Mouse (Mus musculus): ENCODE results near the gene Prpf40b. TPM values are rescaled to one million over a fixed set of nuclear protein-coding genes. Genes with fewer than 3 reads are reported as not detected.

Prpf40b gene
- polyA plus RNA-seq, 1 experiment from 2014 or later: 62.2 TPM

DNA sequence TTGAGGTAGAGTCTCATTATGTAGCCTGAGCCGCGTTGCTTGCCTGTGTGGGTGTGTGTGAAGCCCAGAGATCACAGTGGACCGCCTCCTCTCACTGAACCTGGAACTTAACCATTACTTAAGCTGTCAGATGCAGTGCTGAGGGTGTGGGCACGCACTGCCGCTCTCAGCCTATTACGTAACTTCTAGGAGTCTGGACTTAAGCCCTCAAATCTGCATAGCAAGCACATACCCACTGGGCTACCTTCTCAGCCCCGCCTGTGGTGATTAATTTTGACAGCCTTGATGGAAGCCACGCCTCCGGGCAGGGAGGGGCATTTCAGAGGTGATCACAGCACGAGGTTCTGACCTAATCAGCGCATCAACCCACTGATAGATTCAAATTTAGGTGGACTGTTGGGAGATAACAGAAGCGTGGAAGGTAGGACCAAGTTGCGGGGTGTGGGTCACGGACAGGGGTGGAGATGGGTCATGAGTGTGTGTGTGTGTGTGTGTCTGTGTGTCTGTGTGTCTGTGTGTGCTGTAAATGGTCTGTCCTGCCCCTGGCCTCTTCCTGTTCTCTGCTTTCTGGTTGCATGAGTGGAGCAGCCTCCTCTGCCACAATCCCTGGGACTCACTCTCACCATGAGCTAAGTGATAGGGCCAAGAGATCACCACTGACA lies 10.2 kb upstream of the Prpf40b start:
- no peaks in the 10 kb centered on the region for H3K27me3 ChIP-seq (ENCODE audit: insufficient read depth, low read length)
- no peaks in the 10 kb centered on the region for H3K36me3 ChIP-seq (ENCODE audit: insufficient read depth, low read length)
- H3K27ac ChIP-seq (ENCODE audit: low read length): no peak overlapping the region
- no peak overlapping the region for H3K4me2 ChIP-seq (replicated peaks; ENCODE audit: low read depth, low read length)
- peaks cover 4% of the 10 kb centered on the region; the same call in 1 of the 2 replicates for H3K4me1 ChIP-seq (ENCODE audit: insufficient read depth, low read length)
- H3K4me3 ChIP-seq (ENCODE audit: low read length): no peak overlapping the region
- no peaks in the 10 kb centered on the region for H3K9me3 ChIP-seq (ENCODE audit: low read length)
- H3K9ac ChIP-seq (replicated peaks; ENCODE audit: low read length): no peak overlapping the region
- peak; percentile 80 for ATAC-seq (ENCODE audit: low FRiP score, low TSS enrichment)
- WGBS: 28% methylated on average over 14 of the region's 14 CpGs

DNA sequence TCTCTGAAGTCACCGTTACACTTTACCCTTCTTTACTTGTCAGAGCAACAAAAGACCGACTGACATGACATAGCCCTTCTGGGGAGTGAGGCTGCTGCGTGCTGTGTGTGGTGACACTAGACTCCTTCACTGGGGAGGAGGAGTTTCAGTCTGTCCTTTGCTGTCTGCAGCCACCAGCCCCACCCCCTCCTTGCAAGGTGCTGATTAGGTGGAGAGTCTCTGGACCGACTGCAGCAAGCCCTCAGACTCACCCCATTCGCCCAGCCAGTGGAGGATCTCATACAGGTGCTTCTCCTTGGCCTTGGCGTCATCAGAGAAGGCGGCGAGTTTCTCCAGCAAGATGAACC lies 9.7 kb upstream of the Prpf40b start:
- Histone ChIP-seq H3K27me3 (ENCODE audit: insufficient read depth, low read length) (no peaks in the 10 kb centered on the region), H3K27ac (ENCODE audit: low read length) (no peak overlapping the region), H3K36me3 (ENCODE audit: insufficient read depth, low read length) (no peaks in the 10 kb centered on the region), H3K4me3 (ENCODE audit: low read length) (no peak overlapping the region), H3K4me2 (replicated peaks; ENCODE audit: low read depth, low read length) (no peak overlapping the region), H3K4me1 (ENCODE audit: insufficient read depth, low read length) (peaks cover 4% of the 10 kb centered on the region; the same call in 1 of the 2 replicates), H3K9ac (replicated peaks; ENCODE audit: low read length) (no peak overlapping the region), H3K9me3 (ENCODE audit: low read length) (no peaks in the 10 kb centered on the region)
- ATAC-seq (ENCODE audit: low FRiP score, low TSS enrichment): peak; percentile 28; the same call in 1 of the 2 replicates
- WGBS: 52% methylated on average over 8 of the region's 8 CpGs

DNA sequence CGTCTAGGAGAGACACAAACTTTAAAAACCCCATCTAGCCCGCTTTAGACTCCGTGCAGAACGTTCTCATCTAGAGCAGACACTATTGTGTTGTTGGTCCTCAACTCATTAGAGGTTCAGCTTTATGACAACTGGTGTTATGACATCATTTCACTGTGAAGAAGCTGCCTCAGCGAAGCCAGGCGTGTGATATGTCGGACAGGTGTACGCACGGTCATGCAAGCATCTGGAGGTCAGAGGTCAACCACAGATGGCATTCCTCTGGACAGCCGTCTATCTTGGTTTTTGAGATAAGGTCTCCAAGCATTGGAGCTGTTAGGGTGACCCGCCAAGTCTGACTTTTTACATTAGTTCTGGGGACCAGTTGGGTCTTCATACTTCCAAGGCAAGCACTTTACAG lies 4.3 kb upstream of the Prpf40b start:
- Histone ChIP-seq H3K4me3 (ENCODE audit: low read length) (no peak overlapping the region), H3K36me3 (ENCODE audit: insufficient read depth, low read length) (no peaks in the 10 kb centered on the region), H3K27me3 (ENCODE audit: insufficient read depth, low read length) (no peaks in the 10 kb centered on the region), H3K4me2 (replicated peaks; ENCODE audit: low read depth, low read length) (no peak overlapping the region), H3K9ac (replicated peaks; ENCODE audit: low read length) (no peak overlapping the region), H3K4me1 (ENCODE audit: insufficient read depth, low read length) (peaks cover 7% of the 10 kb centered on the region; the same call in 1 of the 2 replicates), H3K27ac (ENCODE audit: low read length) (no peak overlapping the region), H3K9me3 (ENCODE audit: low read length) (no peaks in the 10 kb centered on the region)
- no peak for ATAC-seq (ENCODE audit: low FRiP score, low TSS enrichment)
- WGBS: 88% methylated on average over 11 of the region's 11 CpGs

DNA sequence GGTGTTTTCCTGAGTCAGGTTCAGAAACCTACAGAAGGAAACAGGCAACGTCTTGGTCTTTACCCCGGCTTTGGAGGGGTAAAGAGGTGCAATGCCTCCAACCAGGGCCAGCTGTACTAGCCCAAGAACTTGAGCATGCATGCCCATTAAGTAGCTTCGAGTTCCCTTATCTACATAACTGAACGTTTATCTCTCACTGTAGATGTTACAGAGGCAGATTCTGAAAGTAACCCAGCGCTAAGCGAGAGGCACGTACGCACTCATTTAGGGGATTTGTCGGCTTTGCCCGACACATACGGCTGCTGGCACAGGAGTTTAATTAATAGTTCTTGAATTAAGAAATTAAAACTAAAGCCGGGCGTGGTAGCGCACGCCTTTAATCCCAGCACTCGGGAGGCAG lies 600 bp upstream of the Prpf40b start:
- Histone ChIP-seq H3K4me3 (ENCODE audit: low read length) (peak overlapping the region; percentile 82), H3K36me3 (ENCODE audit: insufficient read depth, low read length) (no peaks in the 10 kb centered on the region), H3K9ac (replicated peaks; ENCODE audit: low read length) (peak overlapping the region; percentile 78), H3K4me2 (replicated peaks; ENCODE audit: low read depth, low read length) (peak overlapping the region; percentile 58), H3K27ac (ENCODE audit: low read length) (peak overlapping the region; percentile 94; the same call in 1 of the 2 replicates), H3K4me1 (ENCODE audit: insufficient read depth, low read length) (peaks cover 19% of the 10 kb centered on the region), H3K27me3 (ENCODE audit: insufficient read depth, low read length) (no peaks in the 10 kb centered on the region), H3K9me3 (ENCODE audit: low read length) (no peaks in the 10 kb centered on the region)
- ATAC-seq (ENCODE audit: low FRiP score, low TSS enrichment): peak; percentile 17; the same call in 1 of the 2 replicates
- 20% methylated on average over 16 of the region's 16 CpGs for WGBS

DNA sequence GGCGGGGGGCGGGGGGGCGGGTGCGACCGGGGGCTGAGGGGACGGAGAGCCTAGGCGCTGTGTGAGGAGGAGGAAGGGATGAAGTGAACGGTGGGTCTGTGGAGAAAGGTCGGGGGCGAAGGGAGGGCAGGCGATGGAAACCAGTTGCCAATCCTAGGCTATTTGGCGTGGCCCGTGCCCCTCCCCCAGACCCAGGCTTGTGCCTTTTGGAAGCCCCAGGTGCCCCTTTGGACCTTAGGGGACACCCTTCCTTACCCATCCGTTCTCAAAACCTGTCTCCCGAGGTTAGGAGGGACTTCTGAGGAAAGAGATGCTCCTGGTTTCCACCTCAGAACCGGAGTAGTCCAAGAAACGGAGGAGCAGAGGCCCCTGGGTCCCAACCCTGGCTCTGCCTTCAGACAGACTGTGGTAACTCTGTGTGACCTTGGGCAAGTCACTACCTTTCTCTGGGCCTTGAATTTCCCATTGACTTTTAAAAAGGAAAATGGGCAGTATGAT lies 646 bp downstream of the Prpf40b start, which contains the start of gene Fam186b:
TSS of gene Fam186b (minus strand) at position 405 of the 498 bp plus-strand sequence.
- Histone ChIP-seq H3K36me3 (ENCODE audit: insufficient read depth, low read length) (no peaks in the 10 kb centered on the region), H3K27ac (ENCODE audit: low read length) (peak within 1 kb of the TSS; percentile 94), H3K27me3 (ENCODE audit: insufficient read depth, low read length) (no peaks in the 10 kb centered on the region), H3K9me3 (ENCODE audit: low read length) (no peaks in the 10 kb centered on the region), H3K4me1 (ENCODE audit: insufficient read depth, low read length) (peaks cover 19% of the 10 kb centered on the region), H3K4me2 (replicated peaks; ENCODE audit: low read depth, low read length) (peak within 1 kb of the TSS; percentile 58), H3K4me3 (ENCODE audit: low read length) (peak within 1 kb of the TSS; percentile 82), H3K9ac (replicated peaks; ENCODE audit: low read length) (peak within 1 kb of the TSS; percentile 78)
- ATAC-seq (ENCODE audit: low FRiP score, low TSS enrichment): peak; percentile 50
- under 1% methylated on average over 14 of the region's 17 CpGs for WGBS

DNA sequence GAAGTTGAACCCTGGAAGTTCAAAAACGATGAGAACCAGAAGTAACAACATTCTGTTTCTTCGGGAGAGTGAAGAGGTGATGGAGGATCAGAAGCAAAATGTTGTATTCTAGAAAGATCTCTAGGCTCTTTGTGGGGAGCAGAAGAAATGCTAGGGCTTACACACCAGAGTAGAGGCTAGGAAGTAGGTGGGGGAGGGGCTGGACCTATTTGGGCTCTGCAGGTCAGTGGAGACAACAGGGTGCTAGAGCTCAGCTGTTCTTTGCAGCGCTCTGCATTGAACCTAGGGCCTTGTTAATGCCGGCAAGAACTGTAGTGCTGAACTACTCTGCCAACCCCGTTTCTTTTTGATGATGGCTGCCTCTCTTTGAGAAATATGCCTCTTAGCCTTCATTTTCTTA lies 1.3 kb downstream of the Prpf40b start:
- ATAC-seq (ENCODE audit: low FRiP score, low TSS enrichment): no peak
- H3K9me3 ChIP-seq (ENCODE audit: low read length): no peaks in the 10 kb centered on the region
- H3K36me3 ChIP-seq (ENCODE audit: insufficient read depth, low read length): no peaks in the 10 kb centered on the region
- 36% methylated on average over 5 of the region's 5 CpGs for WGBS
- H3K27ac ChIP-seq (ENCODE audit: low read length): peak overlapping the region; percentile 94
- H3K9ac ChIP-seq (replicated peaks; ENCODE audit: low read length): peak overlapping the region; percentile 25; the same call in 1 of the 2 replicates
- peaks cover 19% of the 10 kb centered on the region for H3K4me1 ChIP-seq (ENCODE audit: insufficient read depth, low read length)
- H3K4me3 ChIP-seq (ENCODE audit: low read length): peak overlapping the region; percentile 82; the same call in 1 of the 2 replicates
- H3K4me2 ChIP-seq (replicated peaks; ENCODE audit: low read depth, low read length): peak overlapping the region; percentile 58
- no peaks in the 10 kb centered on the region for H3K27me3 ChIP-seq (ENCODE audit: insufficient read depth, low read length)

DNA sequence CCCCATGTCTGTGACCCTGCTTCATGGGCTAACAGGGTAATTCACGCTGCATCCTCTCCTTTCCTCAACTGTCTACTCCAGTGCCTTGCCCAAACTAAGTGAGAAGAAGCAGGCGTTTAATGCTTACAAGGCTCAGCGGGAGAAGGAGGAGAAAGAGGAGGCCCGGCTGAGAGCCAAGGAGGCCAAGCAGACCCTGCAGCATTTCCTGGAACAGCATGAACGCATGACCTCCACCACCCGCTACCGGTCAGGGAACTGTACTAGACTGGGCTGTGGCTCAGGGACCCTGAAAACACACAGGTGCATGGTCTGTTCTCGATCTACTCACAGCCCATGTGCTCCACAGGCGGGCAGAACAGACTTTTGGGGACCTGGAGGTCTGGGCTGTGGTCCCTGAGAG lies 12.6 kb downstream of the Prpf40b start:
- ATAC-seq (ENCODE audit: low FRiP score, low TSS enrichment): no peak
- Histone ChIP-seq H3K27ac (ENCODE audit: low read length) (no peak overlapping the region), H3K4me1 (ENCODE audit: insufficient read depth, low read length) (no peaks in the 10 kb centered on the region), H3K27me3 (ENCODE audit: insufficient read depth, low read length) (no peaks in the 10 kb centered on the region), H3K36me3 (ENCODE audit: insufficient read depth, low read length) (peaks cover 61% of the 10 kb centered on the region), H3K4me3 (ENCODE audit: low read length) (no peak overlapping the region), H3K9ac (replicated peaks; ENCODE audit: low read length) (no peak overlapping the region), H3K9me3 (ENCODE audit: low read length) (no peaks in the 10 kb centered on the region), H3K4me2 (replicated peaks; ENCODE audit: low read depth, low read length) (no peak overlapping the region)
- whole genome bisulfite sequencing: 73% methylated on average over 9 of the region's 9 CpGs

DNA sequence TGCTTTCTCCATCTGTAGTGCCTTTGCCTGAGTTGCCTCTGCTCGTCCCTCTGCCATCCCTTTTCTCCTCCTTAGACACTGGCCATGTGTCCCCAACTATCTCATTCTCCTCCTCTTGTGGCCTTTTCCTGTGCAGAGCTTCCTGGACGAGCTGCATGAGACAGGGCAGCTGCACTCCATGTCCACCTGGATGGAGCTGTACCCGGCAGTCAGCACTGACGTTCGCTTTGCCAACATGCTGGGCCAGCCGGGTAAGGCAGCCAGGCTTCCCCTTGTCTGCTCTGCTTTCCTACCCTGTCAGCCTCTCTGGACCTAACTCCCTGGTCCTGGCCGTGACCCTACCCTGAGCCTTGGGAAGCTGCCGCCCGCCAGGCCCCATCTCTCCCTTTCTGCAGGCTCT lies 14.7 kb downstream of the Prpf40b start:
- WGBS: 89% methylated on average over 9 of the region's 9 CpGs
- no peak for ATAC-seq (ENCODE audit: low FRiP score, low TSS enrichment)

DNA sequence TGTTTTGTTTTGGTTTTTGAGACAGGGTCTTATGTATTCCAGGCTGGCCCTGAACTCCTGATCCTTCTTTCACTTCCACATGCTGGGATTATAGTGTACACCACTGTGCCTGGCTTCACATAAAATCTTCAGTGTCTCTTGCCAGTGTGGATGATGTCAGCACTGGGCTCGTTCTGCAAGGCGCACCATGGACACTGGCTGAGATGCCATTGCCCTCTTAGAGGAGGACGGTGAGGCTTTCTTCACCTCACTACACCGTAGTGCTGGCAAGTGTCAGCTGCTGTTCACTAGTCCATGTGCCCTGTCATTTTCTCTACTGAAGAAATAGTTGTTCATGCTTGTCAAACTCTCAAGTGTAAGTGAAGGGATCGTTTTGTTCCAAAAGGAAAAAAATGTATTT lies 15.7 kb downstream of the Prpf40b start:
- ATAC-seq (ENCODE audit: low FRiP score, low TSS enrichment): no peak
- 94% methylated on average over 5 of the region's 5 CpGs for WGBS
- Histone ChIP-seq H3K9me3 (ENCODE audit: low read length) (no peaks in the 10 kb centered on the region), H3K9ac (replicated peaks; ENCODE audit: low read length) (no peak overlapping the region), H3K4me2 (replicated peaks; ENCODE audit: low read depth, low read length) (no peak overlapping the region), H3K27me3 (ENCODE audit: insufficient read depth, low read length) (no peaks in the 10 kb centered on the region), H3K4me1 (ENCODE audit: insufficient read depth, low read length) (no peaks in the 10 kb centered on the region), H3K36me3 (ENCODE audit: insufficient read depth, low read length) (peaks cover 63% of the 10 kb centered on the region), H3K4me3 (ENCODE audit: low read length) (no peak overlapping the region), H3K27ac (ENCODE audit: low read length) (no peak overlapping the region)

More for the DNA sequence above, 14.7 kb downstream of the Prpf40b start:
- H3K27ac ChIP-seq (ENCODE audit: low read length): no peak overlapping the region
- no peak overlapping the region for H3K4me2 ChIP-seq (replicated peaks; ENCODE audit: low read depth, low read length)
- H3K4me3 ChIP-seq (ENCODE audit: low read length): no peak overlapping the region
- H3K9ac ChIP-seq (replicated peaks; ENCODE audit: low read length): no peak overlapping the region
- no peaks in the 10 kb centered on the region for H3K27me3 ChIP-seq (ENCODE audit: insufficient read depth, low read length)
- H3K36me3 ChIP-seq (ENCODE audit: insufficient read depth, low read length): peaks cover 62% of the 10 kb centered on the region
- H3K9me3 ChIP-seq (ENCODE audit: low read length): no peaks in the 10 kb centered on the region
- H3K4me1 ChIP-seq (ENCODE audit: insufficient read depth, low read length): no peaks in the 10 kb centered on the region

DNA sequence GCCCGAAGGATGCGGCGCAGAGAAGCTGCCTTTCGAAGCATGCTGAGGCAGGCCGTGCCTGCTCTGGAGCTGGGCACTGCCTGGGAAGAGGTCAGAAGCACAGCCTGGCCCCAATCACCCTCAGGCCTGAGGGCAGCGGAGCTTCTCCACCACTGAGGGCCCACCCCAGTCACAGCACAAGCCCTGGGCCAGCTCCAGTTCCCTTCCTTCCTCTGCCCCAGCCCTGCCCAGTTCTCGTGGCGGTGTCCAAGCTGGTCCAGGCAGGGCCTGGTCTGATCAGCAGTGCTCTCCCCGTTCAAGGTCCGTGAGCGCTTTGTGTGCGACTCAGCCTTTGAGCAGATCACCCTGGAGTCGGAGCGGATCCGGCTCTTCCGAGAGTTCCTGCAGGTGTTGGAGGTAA lies 20.0 kb downstream of the Prpf40b start:
- H3K4me2 ChIP-seq (replicated peaks; ENCODE audit: low read depth, low read length): no peak overlapping the region
- peaks cover 14% of the 10 kb centered on the region; the same call in 1 of the 2 replicates for H3K4me1 ChIP-seq (ENCODE audit: insufficient read depth, low read length)
- H3K9me3 ChIP-seq (ENCODE audit: low read length): no peaks in the 10 kb centered on the region
- ATAC-seq (ENCODE audit: low FRiP score, low TSS enrichment): no peak
- no peak overlapping the region for H3K9ac ChIP-seq (replicated peaks; ENCODE audit: low read length)
- 87% methylated on average over 16 of the region's 16 CpGs for WGBS
- no peak overlapping the region for H3K4me3 ChIP-seq (ENCODE audit: low read length)
- H3K27me3 ChIP-seq (ENCODE audit: insufficient read depth, low read length): no peaks in the 10 kb centered on the region
- H3K36me3 ChIP-seq (ENCODE audit: insufficient read depth, low read length): peaks cover 58% of the 10 kb centered on the region
- H3K27ac ChIP-seq (ENCODE audit: low read length): 0 out of 2 replicates have a peak overlapping the region, but pooled peaks have one; percentile 8

All from kidney, embryonic 16.5 days (tissue).